Mouse (Mus musculus): ENCODE measurements around the gene Myef2. TPM values are rescaled to one million over a fixed set of nuclear protein-coding genes. Genes with fewer than 3 reads are reported as not detected.
A peak's percentile ranks its signal among the peaks of the same experiment; 100 is the strongest.
"Not testable (repeated sequence)": the region's sequence is repeated elsewhere in the genome, so short reads cannot be mapped to it uniquely, and the experiment has no call there.

Gene Myef2
- polyA plus RNA-seq, 1 experiment from 2014 or later: 75.9 TPM

GRCm38 (mm10) chr2:125092123-125092522 lies 31.3 kb downstream of the Myef2 start:
- H3K4me2 ChIP-seq; ATAC-seq (replicated peaks; ENCODE audit: low FRiP score); H3K27me3 ChIP-seq (replicated peaks; ENCODE audit: control insufficient read depth, insufficient read depth, low read length); H3K4me1 ChIP-seq (replicated peaks; ENCODE audit: control insufficient read depth, insufficient read depth, low read length); H3K9me3 ChIP-seq (ENCODE audit: control insufficient read depth, low read length); H3K9ac ChIP-seq (ENCODE audit: low read depth, low read length); H3K4me3 ChIP-seq (ENCODE audit: low read depth, low read length); H3K27ac ChIP-seq (ENCODE audit: low read depth, low read length); DNase-seq (ENCODE audit: low spot score): not testable (repeated sequence)
- H3K36me3 ChIP-seq (ENCODE audit: control insufficient read depth, insufficient read depth, low read length): peaks cover 16% of the 10 kb centered on the region; the same call in 1 of the 2 replicates
- WGBS: 79% methylated on average over 3 of the region's 3 CpGs

GRCm38 (mm10) chr2:125088757-125089156 lies 34.7 kb downstream of the Myef2 start:
- Histone ChIP-seq H3K27me3 (replicated peaks; ENCODE audit: control insufficient read depth, insufficient read depth, low read length) (no peaks in the 10 kb centered on the region), H3K36me3 (ENCODE audit: control insufficient read depth, insufficient read depth, low read length) (peaks cover 9% of the 10 kb centered on the region; the same call in 1 of the 2 replicates), H3K4me3 (ENCODE audit: low read depth, low read length) (no peak overlapping the region), H3K9me3 (ENCODE audit: control insufficient read depth, low read length) (no peaks in the 10 kb centered on the region), H3K4me2 (no peak overlapping the region), H3K4me1 (replicated peaks; ENCODE audit: control insufficient read depth, insufficient read depth, low read length) (no peaks in the 10 kb centered on the region), H3K27ac (ENCODE audit: low read depth, low read length) (no peak overlapping the region), H3K9ac (ENCODE audit: low read depth, low read length) (no peak overlapping the region)
- ATAC-seq (replicated peaks; ENCODE audit: low FRiP score): no peak
- WGBS: 97% methylated on average over 7 of the region's 7 CpGs
- DNase-seq (ENCODE audit: low spot score): no peak

- Histone ChIP-seq H3K4me1 (replicated peaks; ENCODE audit: control insufficient read depth, insufficient read depth, low read length) (no peaks in the 10 kb centered on the region), H3K36me3 (ENCODE audit: control insufficient read depth, insufficient read depth, low read length) (peaks cover 2% of the 10 kb centered on the region; the same call in 1 of the 2 replicates), H3K4me3 (ENCODE audit: low read depth, low read length) (no peak overlapping the region), H3K9ac (ENCODE audit: low read depth, low read length) (no peak overlapping the region), H3K27ac (ENCODE audit: low read depth, low read length) (no peak overlapping the region), H3K9me3 (ENCODE audit: control insufficient read depth, low read length) (no peaks in the 10 kb centered on the region), H3K27me3 (replicated peaks; ENCODE audit: control insufficient read depth, insufficient read depth, low read length) (no peaks in the 10 kb centered on the region), H3K4me2 (no peak overlapping the region)
- 40% methylated on average over 1 of the region's 1 CpGs for WGBS
- DNase-seq (ENCODE audit: low spot score): no peak
- no peak; the same call in 1 of the 2 replicates for ATAC-seq (replicated peaks; ENCODE audit: low FRiP score)
These were observed 39.6 kb downstream of the Myef2 start for GRCm38 (mm10) chr2:125083879-125084278.

GRCm38 (mm10) chr2:125073056-125073780 lies 50.2 kb downstream of the Myef2 start:
- no peak overlapping the region for H3K9ac ChIP-seq (ENCODE audit: low read depth, low read length)
- no peaks in the 10 kb centered on the region for H3K27me3 ChIP-seq (replicated peaks; ENCODE audit: control insufficient read depth, insufficient read depth, low read length)
- no peak overlapping the region for H3K27ac ChIP-seq (ENCODE audit: low read depth, low read length)
- no peaks in the 10 kb centered on the region for H3K36me3 ChIP-seq (ENCODE audit: control insufficient read depth, insufficient read depth, low read length)
- no peak for DNase-seq (ENCODE audit: low spot score)
- H3K4me2 ChIP-seq: no peak overlapping the region
- no peak for ATAC-seq (replicated peaks; ENCODE audit: low FRiP score)
- 87% methylated on average over 3 of the region's 3 CpGs for WGBS
- H3K9me3 ChIP-seq (ENCODE audit: control insufficient read depth, low read length): no peaks in the 10 kb centered on the region
- H3K4me3 ChIP-seq (ENCODE audit: low read depth, low read length): no peak overlapping the region
- H3K4me1 ChIP-seq (replicated peaks; ENCODE audit: control insufficient read depth, insufficient read depth, low read length): no peaks in the 10 kb centered on the region

- Histone ChIP-seq H3K4me3 (ENCODE audit: low read depth, low read length) (no peak overlapping the region), H3K9me3 (ENCODE audit: control insufficient read depth, low read length) (no peaks in the 10 kb centered on the region), H3K4me1 (replicated peaks; ENCODE audit: control insufficient read depth, insufficient read depth, low read length) (no peaks in the 10 kb centered on the region), H3K27ac (ENCODE audit: low read depth, low read length) (no peak overlapping the region), H3K4me2 (peak overlapping the region; percentile 8; the same call in 1 of the 2 replicates), H3K27me3 (replicated peaks; ENCODE audit: control insufficient read depth, insufficient read depth, low read length) (no peaks in the 10 kb centered on the region), H3K9ac (ENCODE audit: low read depth, low read length) (no peak overlapping the region), H3K36me3 (ENCODE audit: control insufficient read depth, insufficient read depth, low read length) (no peaks in the 10 kb centered on the region)
- 72% methylated on average over 12 of the region's 12 CpGs for WGBS
- DNase-seq (ENCODE audit: low spot score) (no peak), ATAC-seq (replicated peaks; ENCODE audit: low FRiP score) (no peak)
These were observed 54.8 kb downstream of the Myef2 start for GRCm38 (mm10) chr2:125068696-125069095.

GRCm38 (mm10) chr2:125067894-125068293 lies 55.6 kb downstream of the Myef2 start, which contains the start of gene Slc24a5:
Gene Slc24a5 (plus strand): TSS chr2:125068124.
- Histone ChIP-seq H3K9ac (ENCODE audit: low read depth, low read length) (peak within 1 kb of the TSS; percentile 36), H3K4me3 (ENCODE audit: low read depth, low read length) (0 out of 2 replicates have a peak within 1 kb of the TSS, but pooled peaks have one; percentile 14), H3K27me3 (replicated peaks; ENCODE audit: control insufficient read depth, insufficient read depth, low read length) (no peaks in the 10 kb centered on the region), H3K27ac (ENCODE audit: low read depth, low read length) (no peak within 1 kb of the TSS), H3K36me3 (ENCODE audit: control insufficient read depth, insufficient read depth, low read length) (no peaks in the 10 kb centered on the region), H3K9me3 (ENCODE audit: control insufficient read depth, low read length) (no peaks in the 10 kb centered on the region), H3K4me2 (peak within 1 kb of the TSS; percentile 8; the same call in 1 of the 2 replicates), H3K4me1 (replicated peaks; ENCODE audit: control insufficient read depth, insufficient read depth, low read length) (no peaks in the 10 kb centered on the region)
- 40% methylated on average over 10 of the region's 10 CpGs for WGBS
- no peak for DNase-seq (ENCODE audit: low spot score)
- ATAC-seq (replicated peaks; ENCODE audit: low FRiP score): peak; percentile 79

- no peak for DNase-seq (ENCODE audit: low spot score)
- H3K9me3 ChIP-seq (ENCODE audit: control insufficient read depth, low read length): no peaks in the 10 kb centered on the region
- no peak overlapping the region for H3K27ac ChIP-seq (ENCODE audit: low read depth, low read length)
- H3K4me2 ChIP-seq: no peak overlapping the region
- WGBS: 90% methylated on average over 7 of the region's 7 CpGs
- ATAC-seq (replicated peaks; ENCODE audit: low FRiP score): no peak
- no peak overlapping the region for H3K9ac ChIP-seq (ENCODE audit: low read depth, low read length)
- H3K27me3 ChIP-seq (replicated peaks; ENCODE audit: control insufficient read depth, insufficient read depth, low read length): no peaks in the 10 kb centered on the region
- no peaks in the 10 kb centered on the region for H3K36me3 ChIP-seq (ENCODE audit: control insufficient read depth, insufficient read depth, low read length)
- no peaks in the 10 kb centered on the region for H3K4me1 ChIP-seq (replicated peaks; ENCODE audit: control insufficient read depth, insufficient read depth, low read length)
- H3K4me3 ChIP-seq (ENCODE audit: low read depth, low read length): no peak overlapping the region
These were observed 56.1 kb downstream of the Myef2 start for GRCm38 (mm10) chr2:125067373-125067772.

GRCm38 (mm10) chr2:125062944-125063343 lies 60.5 kb downstream of the Myef2 start:
- ATAC-seq (replicated peaks; ENCODE audit: low FRiP score): no peak
- no peak overlapping the region for H3K9ac ChIP-seq (ENCODE audit: low read depth, low read length)
- no peaks in the 10 kb centered on the region for H3K4me1 ChIP-seq (replicated peaks; ENCODE audit: control insufficient read depth, insufficient read depth, low read length)
- no peak for DNase-seq (ENCODE audit: low spot score)
- no peaks in the 10 kb centered on the region for H3K36me3 ChIP-seq (ENCODE audit: control insufficient read depth, insufficient read depth, low read length)
- H3K9me3 ChIP-seq (ENCODE audit: control insufficient read depth, low read length): no peaks in the 10 kb centered on the region
- no peak overlapping the region for H3K4me3 ChIP-seq (ENCODE audit: low read depth, low read length)
- no peak overlapping the region for H3K4me2 ChIP-seq
- no peak overlapping the region for H3K27ac ChIP-seq (ENCODE audit: low read depth, low read length)
- WGBS: 69% methylated on average over 4 of the region's 4 CpGs
- H3K27me3 ChIP-seq (replicated peaks; ENCODE audit: control insufficient read depth, insufficient read depth, low read length): no peaks in the 10 kb centered on the region

GRCm38 (mm10) chr2:125061451-125061850 lies 62.0 kb downstream of the Myef2 start:
- Histone ChIP-seq H3K9me3 (ENCODE audit: control insufficient read depth, low read length) (no peaks in the 10 kb centered on the region), H3K9ac (ENCODE audit: low read depth, low read length) (no peak overlapping the region), H3K27me3 (replicated peaks; ENCODE audit: control insufficient read depth, insufficient read depth, low read length) (no peaks in the 10 kb centered on the region), H3K4me2 (no peak overlapping the region), H3K36me3 (ENCODE audit: control insufficient read depth, insufficient read depth, low read length) (no peaks in the 10 kb centered on the region), H3K4me3 (ENCODE audit: low read depth, low read length) (no peak overlapping the region), H3K4me1 (replicated peaks; ENCODE audit: control insufficient read depth, insufficient read depth, low read length) (no peaks in the 10 kb centered on the region), H3K27ac (ENCODE audit: low read depth, low read length) (no peak overlapping the region)
- WGBS: 87% methylated on average over 7 of the region's 7 CpGs
- ATAC-seq (replicated peaks; ENCODE audit: low FRiP score) (no peak), DNase-seq (ENCODE audit: low spot score) (no peak)

All from liver, embryonic 11.5 days (tissue).